Mouse (Mus musculus) olfactory bulb, adult 2 months (tissue): ENCODE measurements around the gene Gm10486. TPM values are rescaled to one million over a fixed set of nuclear protein-coding genes. Genes with fewer than 3 reads are reported as not detected.
"Not testable (repeated sequence)": the region's sequence is repeated elsewhere in the genome, so short reads cannot be mapped to it uniquely, and the experiment has no call there.

Experiments used
- H3K27ac ChIP-seq: fragments of 200-500 bp; 2 replicates; pipeline ENCODE4 v1.5.1; 2012; ENCODE audit warnings: low read depth, low read length; ENCODE audit not compliant: insufficient read depth
- H3K4me1 ChIP-seq: fragments of 200-500 bp; 2 replicates; pipeline ENCODE4 v1.6.1; 2012; ENCODE audit warnings: low read length; ENCODE audit not compliant: control insufficient read depth, insufficient read depth
- H3K4me3 ChIP-seq: fragments of 200-500 bp; 2 replicates; pipeline ENCODE4 v1.5.1; 2012; ENCODE audit warnings: mild to moderate bottlenecking, low read depth, low read length, moderate library complexity; ENCODE audit not compliant: insufficient read depth
- WGBS: fragments of 180-500 bp; shearing (Covaris S2); methylation state at CpG from one replicate; pipeline ENCODE4 v1.1.7; 2018; 5-methylcytosine and 5-hydroxymethylcytosine counted together
- polyA plus RNA-seq: library from polyadenylated mRNA; stranded (reverse); fragments of >200 nt; gene quantifications from 2 replicates; pipeline ENCODE4 v1.2.4, GENCODE M21; 2012; ENCODE audit warnings: low replicate concordance; ENCODE audit not compliant: missing spikeins, insufficient read depth, insufficient read length

The Gm10486 gene
- not detected in 2 replicates for polyA plus RNA-seq

GRCm38 (mm10) chrX:35067084-35067483 is at the start of gene Gm10486:
Gm10486 (plus strand) TSS chrX:35067384.
- H3K27ac ChIP-seq, H3K4me1 ChIP-seq, H3K4me3 ChIP-seq: not testable (repeated sequence)
- WGBS, result no CpG with 5 or more reads among the region's 6 CpGs
